Mouse (Mus musculus) activated CD4-positive, CD25-positive, alpha-beta regulatory T cell, adult 9 weeks (primary cell): ENCODE results near the gene Adamts6. TPM values are rescaled to one million over a fixed set of nuclear protein-coding genes. Genes with fewer than 3 reads are reported as not detected.

Experiments
- polyA plus RNA-seq: library from polyadenylated mRNA; unstranded; fragments of 100-300 nt; shearing (Covaris generic); gene quantifications from one replicate; pipeline ENCODE4 v1.2.1, GENCODE M21; 2017

The Adamts6 gene
- polyA plus RNA-seq = 28.7 TPM

GRCm38 (mm10) chr13:104287366-104288225 lies at the start of gene Adamts6:
Gene Adamts6, plus strand, starts transcription at chr13:104287835.

Other genes with a start within 250 kb of the Adamts6 start
- 12.1 TPM for gene Nln, start 178.2 kb upstream of the Adamts6 start, polyA plus RNA-seq
- gene Sgtb, start 178.1 kb upstream of the Adamts6 start, polyA plus RNA-seq = 0.35 TPM
- gene Trappc13, start 109.4 kb upstream of the Adamts6 start, polyA plus RNA-seq = 61.8 TPM
- gene Trim23, start 109.0 kb upstream of the Adamts6 start, polyA plus RNA-seq = 20.0 TPM
- gene Cenpk, start 59.2 kb upstream of the Adamts6 start, polyA plus RNA-seq = 4.9 TPM
- gene Ppwd1, start 59.0 kb upstream of the Adamts6 start, polyA plus RNA-seq = 10.2 TPM